Mouse (Mus musculus) myocyte (in vitro differentiated cells): ENCODE data around the gene Msh5. TPM values are rescaled to one million over a fixed set of nuclear protein-coding genes. Genes with fewer than 3 reads are reported as not detected.

Source experiments
- H3K27me3 ChIP-seq: one replicate; pipeline ENCODE4 v1.6.1; 2011; ENCODE audit not compliant: control insufficient read depth, insufficient read depth, insufficient read length
- H3K36me3 ChIP-seq: one replicate; pipeline ENCODE4 v1.6.1; 2011; ENCODE audit not compliant: control insufficient read depth, insufficient read depth
- H3K4me2 ChIP-seq: one replicate; pipeline ENCODE4 v1.6.1; 2011; ENCODE audit warnings: low read depth, control low read depth
- H3K4me3 ChIP-seq: one replicate; pipeline ENCODE4 v1.5.1; 2011; ENCODE audit warnings: mild to moderate bottlenecking, control low read depth, moderate library complexity
- H3K79me2 ChIP-seq: one replicate; pipeline ENCODE4 v1.6.1; 2011; ENCODE audit not compliant: control insufficient read depth, insufficient read depth
- H3ac ChIP-seq: one replicate; pipeline ENCODE4 v1.6.1; 2011; ENCODE audit not compliant: control insufficient read depth, insufficient read length
- CEBPB ChIP-seq: IDR thresholded peaks from 2 replicates; pipeline ENCODE4 v1.6.1; 2011; ENCODE audit warnings: mild to moderate bottlenecking, moderate library complexity; ENCODE audit not compliant: poor library complexity, insufficient read depth, severe bottlenecking
- E2F4 ChIP-seq: IDR thresholded peaks from one replicate; pipeline ENCODE4 v1.6.1; 2011; ENCODE audit warnings: mild to moderate bottlenecking, control low read depth, moderate library complexity; ENCODE audit not compliant: insufficient read depth
- MAX ChIP-seq: IDR thresholded peaks from one replicate; pipeline ENCODE4 v1.6.1; 2011; ENCODE audit warnings: low read depth, mild to moderate bottlenecking, control low read depth
- MYOD1 ChIP-seq, 3 experiments: IDR thresholded peaks; one replicate each; pipeline ENCODE4 v1.6.1; 2011; ENCODE audit warnings: control low read depth in 2 of 3, low read depth in 2 of 3, mild to moderate bottlenecking in 2 of 3, moderate library complexity in 1 of 3; ENCODE audit not compliant: insufficient read length in 2 of 3, control insufficient read depth in 1 of 3
- MYOG ChIP-seq, 3 experiments: IDR thresholded peaks; one replicate each; pipeline ENCODE4 v1.6.1; 2011; ENCODE audit warnings: control low read depth in 2 of 3, low read depth in 2 of 3, mild to moderate bottlenecking in 2 of 3; ENCODE audit not compliant: insufficient read length in 2 of 3, control insufficient read depth in 1 of 3, insufficient read depth in 1 of 3
- POLR2A ChIP-seq: IDR thresholded peaks from one replicate; pipeline ENCODE4 v1.6.1; 2011; ENCODE audit warnings: low read depth, mild to moderate bottlenecking, control low read depth, moderate library complexity; ENCODE audit not compliant: insufficient read length
- POLR2AphosphoS2 ChIP-seq: IDR thresholded peaks from one replicate; pipeline ENCODE4 v1.6.1; 2011; ENCODE audit warnings: low read depth, control low read depth; ENCODE audit not compliant: insufficient read length
- REST ChIP-seq: IDR thresholded peaks from one replicate; pipeline ENCODE4 v1.6.1; 2011; ENCODE audit warnings: mild to moderate bottlenecking, control low read depth, moderate library complexity; ENCODE audit not compliant: insufficient read depth, insufficient read length
- SRF ChIP-seq: IDR thresholded peaks from one replicate; pipeline ENCODE4 v1.6.1; 2011; ENCODE audit warnings: low read depth; ENCODE audit not compliant: control insufficient read depth, insufficient read length
- TCF12 ChIP-seq: IDR thresholded peaks from one replicate; pipeline ENCODE4 v1.6.1; 2011; ENCODE audit warnings: mild to moderate bottlenecking, control low read depth; ENCODE audit not compliant: poor library complexity, insufficient read depth, severe bottlenecking
- TCF3 ChIP-seq: IDR thresholded peaks from one replicate; pipeline ENCODE4 v1.6.1; 2011; ENCODE audit warnings: low read depth, control low read depth; ENCODE audit not compliant: insufficient read length
- USF1 ChIP-seq: IDR thresholded peaks from one replicate; pipeline ENCODE4 v1.6.1; 2011; ENCODE audit warnings: low read depth, mild to moderate bottlenecking, control low read depth, moderate library complexity
- polyA plus RNA-seq: library from polyadenylated mRNA; unstranded; fragments of >200 nt; fragmentation: generic; extraction: Trizol; gene quantifications from one replicate; pipeline ENCODE4 v1.2.1, GENCODE M21; 2012; ENCODE audit warnings: missing spikeins

Gene Msh5
- polyA plus RNA-seq, 1 experiment: 2.1 TPM

GRCm38 (mm10) chr17:35027277-35028068, 19.1 kb downstream of the Msh5 start, which contains the start of gene Sapcd1:
Gene Sapcd1, minus strand, starts transcription at chr17:35028016.
- no peak for TF ChIP-seq MAX
- no peak for TF ChIP-seq POLR2A
- TF ChIP-seq TCF12: no peak
- no peak for TF ChIP-seq POLR2AphosphoS2
- no peak for TF ChIP-seq SRF
- no peak for TF ChIP-seq E2F4
- no peak for TF ChIP-seq MYOG (IDR thresholded peaks at IDR 0.05; ENCODE audit: control insufficient read depth in 1 of 3, insufficient read depth in 1 of 3, insufficient read length in 2 of 3, low read depth in 2 of 3)
- TF ChIP-seq TCF3: no peak
- no peak for TF ChIP-seq MYOD1 (IDR thresholded peaks at IDR 0.05; ENCODE audit: control insufficient read depth in 1 of 3, insufficient read length in 2 of 3, low read depth in 2 of 3)
- no peak for TF ChIP-seq USF1
- TF ChIP-seq REST: no peak
- TF ChIP-seq CEBPB: no peak
- H3K36me3 ChIP-seq: no peaks in the 10 kb centered on the region
- H3K4me2 ChIP-seq: no peak within 1 kb of the TSS
- H3K27me3 ChIP-seq: no peaks in the 10 kb centered on the region
- H3ac ChIP-seq: no peak within 1 kb of the TSS
- no peaks in the 10 kb centered on the region for H3K79me2 ChIP-seq
- no peak within 1 kb of the TSS for H3K4me3 ChIP-seq

GRCm38 (mm10) chr17:35026206-35026605, 20.3 kb downstream of the Msh5 start:
- Histone ChIP-seq H3K79me2 (no peaks in the 10 kb centered on the region), H3K27me3 (no peaks in the 10 kb centered on the region), H3K4me3 (no peak overlapping the region), H3K36me3 (no peaks in the 10 kb centered on the region), H3ac (no peak overlapping the region), H3K4me2 (no peak overlapping the region)
- TF ChIP-seq MYOG (IDR thresholded peaks at IDR 0.05; ENCODE audit: control insufficient read depth in 1 of 3, insufficient read depth in 1 of 3, insufficient read length in 2 of 3, low read depth in 2 of 3) (no peak), MYOD1 (IDR thresholded peaks at IDR 0.05; ENCODE audit: control insufficient read depth in 1 of 3, insufficient read length in 2 of 3, low read depth in 2 of 3) (no peak), SRF (no peak), POLR2AphosphoS2 (no peak), E2F4 (no peak), REST (no peak), MAX (no peak)

- no peak for TF ChIP-seq TCF3
- no peak for TF ChIP-seq REST
- TF ChIP-seq MAX: no peak
- TF ChIP-seq E2F4: no peak
- TF ChIP-seq MYOD1 (IDR thresholded peaks at IDR 0.05; ENCODE audit: control insufficient read depth in 1 of 3, insufficient read length in 2 of 3, low read depth in 2 of 3): no peak
- no peak for TF ChIP-seq CEBPB
- no peak for TF ChIP-seq SRF
- no peak for TF ChIP-seq USF1
- no peak for TF ChIP-seq POLR2AphosphoS2
- TF ChIP-seq TCF12: no peak
- no peak for TF ChIP-seq POLR2A
- TF ChIP-seq MYOG (IDR thresholded peaks at IDR 0.05; ENCODE audit: control insufficient read depth in 1 of 3, insufficient read depth in 1 of 3, insufficient read length in 2 of 3, low read depth in 2 of 3): no peak
Observed at GRCm38 (mm10) chr17:35024691-35025488, 21.7 kb downstream of the Msh5 start.

GRCm38 (mm10) chr17:35024261-35024660, 22.3 kb downstream of the Msh5 start:
- H3K27me3 ChIP-seq: no peaks in the 10 kb centered on the region
- H3ac ChIP-seq: no peak overlapping the region
- TF ChIP-seq POLR2AphosphoS2 (no peak), TCF3 (no peak)
- H3K79me2 ChIP-seq: no peaks in the 10 kb centered on the region
- no peak overlapping the region for H3K4me3 ChIP-seq
- no peaks in the 10 kb centered on the region for H3K36me3 ChIP-seq
- no peak overlapping the region for H3K4me2 ChIP-seq

More at GRCm38 (mm10) chr17:35024691-35025488, 21.7 kb downstream of the Msh5 start:
- H3K36me3 ChIP-seq: no peaks in the 10 kb centered on the region
- no peaks in the 10 kb centered on the region for H3K79me2 ChIP-seq
- H3K27me3 ChIP-seq: no peaks in the 10 kb centered on the region
- no peak overlapping the region for H3K4me2 ChIP-seq
- no peak overlapping the region for H3ac ChIP-seq
- no peak overlapping the region for H3K4me3 ChIP-seq

GRCm38 (mm10) chr17:35023756-35024155, 22.8 kb downstream of the Msh5 start:
- Histone ChIP-seq H3K4me2 (no peak overlapping the region), H3K79me2 (no peaks in the 10 kb centered on the region), H3ac (no peak overlapping the region), H3K36me3 (no peaks in the 10 kb centered on the region), H3K4me3 (no peak overlapping the region), H3K27me3 (no peaks in the 10 kb centered on the region)
- no peak for TF ChIP-seq POLR2A
